Mouse (Mus musculus): Measurements from ENCODE around the gene Tpm1.

GRCm38 (mm10) chr9:66988198-66988887, 60.9 kb downstream of the Tpm1 start:
- TF ChIP-seq CTCF (IDR thresholded peaks at IDR 0.05; ENCODE audit: low read depth, low read length) (no peak), POLR2A (IDR thresholded peaks at IDR 0.05; ENCODE audit: insufficient read depth, low read length) (no peak), EP300 (IDR thresholded peaks at IDR 0.05; ENCODE audit: insufficient read depth, low read depth, low read length) (no peak)

All from ES-Bruce4 (cell line).